Mouse (Mus musculus) C2C12 (cell line): ENCODE measurements around the gene Ky.

Experiments used
- CEBPB ChIP-seq: IDR thresholded peaks from one replicate; pipeline ENCODE4 v1.6.1; 2011; ENCODE audit warnings: low read depth, mild to moderate bottlenecking, control low read depth, moderate library complexity
- CTCF ChIP-seq: IDR thresholded peaks from one replicate; pipeline ENCODE4 v1.5.1; 2011; ENCODE audit not compliant: control insufficient read depth, insufficient read depth, insufficient read length
- MAX ChIP-seq: IDR thresholded peaks from one replicate; pipeline ENCODE4 v1.6.1; 2011; ENCODE audit warnings: mild to moderate bottlenecking, control low read depth
- MYOD1 ChIP-seq: IDR thresholded peaks from one replicate; pipeline ENCODE4 v1.6.1; 2011; ENCODE audit warnings: low read depth; ENCODE audit not compliant: control insufficient read depth, insufficient read length
- MYOG ChIP-seq: IDR thresholded peaks from one replicate; pipeline ENCODE4 v1.6.1; 2011; ENCODE audit not compliant: control insufficient read depth, insufficient read length; ENCODE audit errors: extremely low read depth

DNA sequence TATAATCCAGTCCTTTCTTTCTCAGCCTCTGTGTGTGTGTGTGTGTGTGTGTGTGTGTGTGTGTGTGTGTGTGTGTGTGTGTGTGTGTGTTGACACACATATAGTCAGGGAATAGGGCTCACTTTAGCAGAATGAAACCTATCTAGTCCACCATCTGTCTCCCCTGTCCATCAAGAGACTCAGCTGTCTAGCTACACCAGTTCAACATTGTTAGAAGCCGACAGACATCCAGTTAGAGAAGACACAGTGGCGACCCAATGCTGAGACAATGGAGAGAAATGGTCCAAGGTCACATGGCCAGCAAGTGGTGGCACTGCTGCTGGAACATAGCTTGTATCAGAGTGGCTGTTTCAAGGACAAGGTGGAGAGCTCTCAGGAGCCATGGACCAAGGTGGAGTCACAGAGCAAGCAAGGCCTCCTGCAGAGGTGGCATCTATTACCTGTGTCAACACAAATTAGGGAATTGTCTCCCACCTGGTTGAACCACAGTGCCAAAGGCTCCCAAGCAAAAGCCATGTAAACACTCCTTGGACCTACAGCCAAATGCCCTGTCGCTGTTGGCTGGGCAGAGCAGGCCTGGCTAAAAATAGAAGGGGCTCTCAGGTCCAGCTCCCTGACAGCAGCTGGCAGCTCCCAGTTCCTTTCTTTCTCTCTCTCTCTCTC is 703 bp upstream of the Ky start:
- TF ChIP-seq CTCF = no peak
- TF ChIP-seq MAX = no peak
- TF ChIP-seq CEBPB = no peak
- no peak for TF ChIP-seq MYOD1
- no peak for TF ChIP-seq MYOG
